Mouse (Mus musculus) MEL (cell line): ENCODE results near the gene Faap100. TPM values are rescaled to one million over a fixed set of nuclear protein-coding genes. Genes with fewer than 3 reads are reported as not detected.

ENCODE experiments used
- DNase-seq: peaks from one replicate; pipeline ENCODE4 v3.0.0; 2011; ENCODE audit warnings: low read depth, low spot score
- H3K27ac ChIP-seq: 2 replicates; pipeline ENCODE4 v1.5.1; 2012; ENCODE audit warnings: low read depth, mild to moderate bottlenecking, control low read depth, low read length, moderate library complexity; ENCODE audit not compliant: control insufficient read depth
- H3K27me3 ChIP-seq, 2 experiments: fragments of 150-350 bp in 1 of 2; sonication (generic) in 1 of 2; 2 replicates each; pipeline ENCODE4 v1.6.1; 2012; ENCODE audit warnings: low read length in 2 of 2, mild to moderate bottlenecking in 2 of 2, improper control_type of control experiment in 1 of 2, moderate library complexity in 1 of 2; ENCODE audit not compliant: insufficient read depth in 2 of 2, control insufficient read depth in 1 of 2
- H3K36me3 ChIP-seq, 2 experiments: 2 replicates each; pipeline ENCODE4 v1.6.1; 2012 to 2014; ENCODE audit warnings: low read length in 2 of 2, improper control_type of control experiment in 1 of 2, inconsistent platforms in 1 of 2, mild to moderate bottlenecking in 1 of 2; ENCODE audit not compliant: insufficient read depth in 2 of 2, control insufficient read depth in 1 of 2
- H3K4me1 ChIP-seq, 2 experiments: fragments of 150-350 bp in 1 of 2; sonication (generic) in 1 of 2; 2 replicates each; pipeline ENCODE4 v1.6.1; 2012; ENCODE audit warnings: low read length in 2 of 2, improper control_type of control experiment in 1 of 2, mild to moderate bottlenecking in 1 of 2; ENCODE audit not compliant: insufficient read depth in 2 of 2, control insufficient read depth in 1 of 2
- H3K4me3 ChIP-seq, 2 experiments: fragments of 150-350 bp in 1 of 2; sonication (generic) in 1 of 2; 2 replicates each; pipeline ENCODE4 v1.5.1; 2012; ENCODE audit warnings: low read depth in 2 of 2, low read length in 2 of 2, mild to moderate bottlenecking in 2 of 2, moderate library complexity in 2 of 2, control low read depth in 1 of 2, improper control_type of control experiment in 1 of 2; ENCODE audit not compliant: control insufficient read depth in 1 of 2, insufficient read depth in 1 of 2
- H3K79me2 ChIP-seq: 2 replicates; pipeline ENCODE4 v1.6.1; 2012; ENCODE audit warnings: mild to moderate bottlenecking, low read length, moderate library complexity; ENCODE audit not compliant: control insufficient read depth, poor library complexity, insufficient read depth
- H3K9ac ChIP-seq: 2 replicates; pipeline ENCODE4 v1.6.1; 2012; ENCODE audit warnings: low read depth, mild to moderate bottlenecking, control low read depth, low read length, moderate library complexity; ENCODE audit not compliant: control insufficient read depth, poor library complexity, severe bottlenecking
- H3K9me3 ChIP-seq: fragments of 150-350 bp; sonication (generic); replicated peaks from 2 replicates; pipeline ENCODE4 v1.6.1; 2012; ENCODE audit warnings: mild to moderate bottlenecking, low read length, improper control_type of control experiment, moderate library complexity; ENCODE audit not compliant: insufficient read depth
- BHLHE40 ChIP-seq: IDR thresholded peaks from 2 replicates; pipeline ENCODE4 v1.6.1; 2012; ENCODE audit warnings: low read depth, mild to moderate bottlenecking, inconsistent platforms, low read length, improper control_type of control experiment, borderline replicate concordance
- CHD1 ChIP-seq: IDR thresholded peaks from 2 replicates; pipeline ENCODE4 v1.6.1; 2012; ENCODE audit warnings: low read depth, mild to moderate bottlenecking, inconsistent platforms, low read length, improper control_type of control experiment
- E2F4 ChIP-seq: IDR thresholded peaks from 2 replicates; pipeline ENCODE4 v1.6.1; 2011; ENCODE audit warnings: low read depth, low read length, improper control_type of control experiment, borderline replicate concordance
- ELF1 ChIP-seq: IDR thresholded peaks from 2 replicates; pipeline ENCODE4 v1.6.1; 2014; ENCODE audit warnings: low read depth, mild to moderate bottlenecking, inconsistent platforms, low read length, improper control_type of control experiment, moderate library complexity
- EP300 ChIP-seq, 2 experiments: IDR thresholded peaks; 2 replicates each; pipeline ENCODE4 v1.6.1; 2011; ENCODE audit warnings: improper control_type of control experiment in 2 of 2, low read length in 2 of 2, low read depth in 1 of 2, mild to moderate bottlenecking in 1 of 2
- ETS1 ChIP-seq: IDR thresholded peaks from 2 replicates; pipeline ENCODE4 v1.6.1; 2012; ENCODE audit warnings: low read depth, mild to moderate bottlenecking, inconsistent platforms, low read length, improper control_type of control experiment, moderate library complexity
- GATA1 ChIP-seq: IDR thresholded peaks from 2 replicates; pipeline ENCODE4 v1.6.1; 2011; ENCODE audit warnings: low read depth, low read length, improper control_type of control experiment
- JUND ChIP-seq: IDR thresholded peaks from 2 replicates; pipeline ENCODE4 v1.6.1; 2011; ENCODE audit warnings: low read depth, mild to moderate bottlenecking, improper control_type of control experiment, low read length
- KAT2A ChIP-seq: conservative IDR thresholded peaks from 2 replicates; pipeline ENCODE4 v1.6.1; 2012; ENCODE audit warnings: low read depth, low read length, improper control_type of control experiment, inconsistent platforms
- MAX ChIP-seq: IDR thresholded peaks from 2 replicates; pipeline ENCODE4 v1.6.1; 2011; ENCODE audit warnings: low read length, improper control_type of control experiment
- MAZ ChIP-seq: IDR thresholded peaks from 2 replicates; pipeline ENCODE4 v1.6.1; 2012; ENCODE audit warnings: low read depth, mild to moderate bottlenecking, inconsistent platforms, low read length, improper control_type of control experiment
- NELFE ChIP-seq: IDR thresholded peaks from 2 replicates; pipeline ENCODE4 v1.6.1; 2011; ENCODE audit warnings: low read depth, low read length, improper control_type of control experiment
- NRF1 ChIP-seq: IDR thresholded peaks from 2 replicates; pipeline ENCODE4 v1.6.1; 2014; ENCODE audit warnings: low read depth, mild to moderate bottlenecking, inconsistent platforms, low read length, improper control_type of control experiment, moderate library complexity; ENCODE audit not compliant: poor library complexity, insufficient read depth, severe bottlenecking
- POLR2A ChIP-seq, 2 experiments: IDR thresholded peaks; 2 replicates each; pipeline ENCODE4 v1.6.1; 2011 to 2012; ENCODE audit warnings: low read length in 2 of 2, mild to moderate bottlenecking in 2 of 2, control low read depth in 1 of 2, improper control_type of control experiment in 1 of 2, low read depth in 1 of 2, moderate library complexity in 1 of 2; ENCODE audit not compliant: control insufficient read depth in 1 of 2, insufficient read depth in 1 of 2, poor library complexity in 1 of 2
- POLR2AphosphoS5 ChIP-seq: IDR thresholded peaks from 2 replicates; pipeline ENCODE4 v1.6.1; 2012; ENCODE audit warnings: low read depth, borderline replicate concordance, mild to moderate bottlenecking, inconsistent platforms, low read length, moderate library complexity, mixed read lengths
- RAD21 ChIP-seq: IDR thresholded peaks from 2 replicates; pipeline ENCODE4 v1.6.1; 2011; ENCODE audit warnings: mild to moderate bottlenecking, low read depth, low read length, improper control_type of control experiment
- SIN3A ChIP-seq: IDR thresholded peaks from 2 replicates; pipeline ENCODE4 v1.6.1; 2012; ENCODE audit warnings: low read length, improper control_type of control experiment, inconsistent platforms
- SMC3 ChIP-seq: IDR thresholded peaks from 2 replicates; pipeline ENCODE4 v1.6.1; 2011; ENCODE audit warnings: low read depth, low read length, improper control_type of control experiment
- TBP ChIP-seq: IDR thresholded peaks from 2 replicates; pipeline ENCODE4 v1.8.0; 2011; ENCODE audit warnings: low read depth, low read length, improper control_type of control experiment
- TCF12 ChIP-seq: IDR thresholded peaks from 2 replicates; pipeline ENCODE4 v1.6.1; 2014; ENCODE audit warnings: low read depth, mild to moderate bottlenecking, inconsistent platforms, low read length, improper control_type of control experiment, moderate library complexity
- UBTF ChIP-seq: IDR thresholded peaks from 2 replicates; pipeline ENCODE4 v1.6.1; 2012; ENCODE audit warnings: low read depth, mild to moderate bottlenecking, inconsistent platforms, low read length, improper control_type of control experiment, moderate library complexity, borderline replicate concordance; ENCODE audit not compliant: insufficient read depth
- USF1 ChIP-seq: IDR thresholded peaks from 2 replicates; pipeline ENCODE4 v1.6.1; 2014; ENCODE audit warnings: low read depth, mild to moderate bottlenecking, inconsistent platforms, low read length, improper control_type of control experiment, moderate library complexity
- USF2 ChIP-seq, 2 experiments: IDR thresholded peaks; 2 replicates each; pipeline ENCODE4 v1.6.1; 2011 to 2012; ENCODE audit warnings: improper control_type of control experiment in 2 of 2, low read length in 2 of 2, borderline replicate concordance in 1 of 2, inconsistent platforms in 1 of 2, low read depth in 1 of 2, mild to moderate bottlenecking in 1 of 2; ENCODE audit not compliant: insufficient read depth in 1 of 2
- ZKSCAN1 ChIP-seq: IDR thresholded peaks from 2 replicates; pipeline ENCODE4 v1.6.1; 2012; ENCODE audit warnings: low read depth, mild to moderate bottlenecking, inconsistent platforms, low read length, improper control_type of control experiment, moderate library complexity
- ZNF384 ChIP-seq: IDR thresholded peaks from 2 replicates; pipeline ENCODE4 v1.6.1; 2012; ENCODE audit warnings: low read depth, mild to moderate bottlenecking, inconsistent platforms, low read length, improper control_type of control experiment
- polyA plus RNA-seq, 2 experiments: library from polyadenylated mRNA; stranded (reverse) in 1 of 2; unstranded in 1 of 2; fragments of >175 nt in 1 of 2; fragments of >200 nt in 1 of 2; gene quantifications; 2 replicates each; pipeline versions ENCODE4 v1.2.1 to v1.2.4; 2012; ENCODE audit warnings: low replicate concordance in 2 of 2, low read depth in 1 of 2; ENCODE audit not compliant: insufficient read length in 2 of 2, insufficient read depth in 1 of 2, missing spikeins in 1 of 2
- total RNA-seq: library from RNA; depleted of rRNA; stranded (reverse); fragments of 300-350 nt; gene quantifications from 2 replicates; pipeline ENCODE4 v1.2.3, GENCODE M21; 2012

Faap100 gene
- total and polyA plus RNA-seq, 3 experiments = 27.1 to 45.7 TPM; not detected in 1

GRCm38 (mm10) chr11:120376302-120377160, 2.0 kb downstream of the Faap100 start:
- no peak for TF ChIP-seq JUND
- no peak for TF ChIP-seq ZNF384
- TF ChIP-seq GATA1 = no peak
- TF ChIP-seq NELFE = no peak
- TF ChIP-seq E2F4 = no peak
- no peak for TF ChIP-seq RAD21
- no peak for TF ChIP-seq SMC3
- no peak for TF ChIP-seq USF1
- no peak for TF ChIP-seq BHLHE40
- no peak for TF ChIP-seq NRF1
- TF ChIP-seq KAT2A = no peak
- no peak for TF ChIP-seq TCF12
- TF ChIP-seq EP300 (IDR thresholded peaks at IDR 0.05; ENCODE audit: low read depth in 1 of 2, low read length in 2 of 2) = no peak
- TF ChIP-seq ETS1 = no peak
- Histone ChIP-seq H3K4me3 (no peak overlapping the region), H3K36me3 (no peaks in the 10 kb centered on the region; a peak in 1 of 4 replicates), H3K27ac (no peak overlapping the region), H3K9ac (no peak overlapping the region), H3K9me3 (no peaks in the 10 kb centered on the region), H3K4me1 (peaks cover 5 to 11% of the 10 kb centered on the region in 2 experiments; a peak in 3 of 4 replicates), H3K79me2 (peaks cover 11% of the 10 kb centered on the region), H3K27me3 (no peaks in the 10 kb centered on the region)
- no peak for DNase-seq

- Histone ChIP-seq H3K9ac (no peak overlapping the region), H3K27me3 (no peaks in the 10 kb centered on the region), H3K27ac (no peak overlapping the region), H3K4me3 (no peak overlapping the region), H3K36me3 (no peaks in the 10 kb centered on the region; a peak in 1 of 4 replicates), H3K9me3 (no peaks in the 10 kb centered on the region), H3K79me2 (peaks cover 11% of the 10 kb centered on the region), H3K4me1 (peaks cover 5 to 11% of the 10 kb centered on the region in 2 experiments; a peak in 3 of 4 replicates)
- TF ChIP-seq SMC3 (no peak), USF1 (no peak), EP300 (IDR thresholded peaks at IDR 0.05; ENCODE audit: low read depth in 1 of 2, low read length in 2 of 2) (no peak), TBP (no peak), SIN3A (no peak), E2F4 (no peak), MAX (no peak), USF2 (IDR thresholded peaks at IDR 0.05; ENCODE audit: borderline replicate concordance in 1 of 2, insufficient read depth in 1 of 2, low read depth in 1 of 2, low read length in 2 of 2) (no peak), ZKSCAN1 (no peak), ELF1 (no peak), CHD1 (no peak), POLR2A (IDR thresholded peaks at IDR 0.05; ENCODE audit: control insufficient read depth in 1 of 2, insufficient read depth in 1 of 2, low read depth in 1 of 2, low read length in 2 of 2, poor library complexity in 1 of 2) (no peak), UBTF (no peak), POLR2AphosphoS5 (no peak), MAZ (no peak)
- DNase-seq = no peak
Observed at GRCm38 (mm10) chr11:120375324-120375723, 3.2 kb downstream of the Faap100 start.
